Mouse (Mus musculus) kidney, adult 2 months (tissue): ENCODE measurements around the gene Zbtb17. TPM values are rescaled to one million over a fixed set of nuclear protein-coding genes. Genes with fewer than 3 reads are reported as not detected.

Experiments
- DNase-seq: peaks from one replicate; pipeline ENCODE4 v3.0.0; 2021
- H3K27ac ChIP-seq: fragments of 200-500 bp; 2 replicates; pipeline ENCODE4 v1.5.1; 2012; ENCODE audit warnings: low read depth, low read length, control low read depth, inconsistent platforms; ENCODE audit not compliant: insufficient read depth
- H3K27me3 ChIP-seq: fragments of 200-500 bp; replicated peaks from 2 replicates; pipeline ENCODE4 v1.6.1; 2012; ENCODE audit warnings: mild to moderate bottlenecking, moderate library complexity, low read length, inconsistent platforms; ENCODE audit not compliant: control insufficient read depth, insufficient read depth
- H3K36me3 ChIP-seq: fragments of 200-500 bp; 2 replicates; pipeline ENCODE4 v1.6.1; 2012; ENCODE audit warnings: mild to moderate bottlenecking, moderate library complexity, low read length, inconsistent platforms; ENCODE audit not compliant: control insufficient read depth, insufficient read depth
- H3K4me1 ChIP-seq: fragments of 200-500 bp; 2 replicates; pipeline ENCODE4 v1.6.1; 2011; ENCODE audit warnings: low read length; ENCODE audit not compliant: control insufficient read depth, insufficient read depth
- H3K4me3 ChIP-seq: fragments of 200-500 bp; 2 replicates; pipeline ENCODE4 v1.5.1; 2011; ENCODE audit warnings: mild to moderate bottlenecking, low read depth, low read length, control low read depth; ENCODE audit not compliant: insufficient read depth
- CTCF ChIP-seq: fragments of 200-500 bp; conservative IDR thresholded peaks from 2 replicates; pipeline ENCODE4 v1.5.1; 2011; ENCODE audit warnings: low read depth, mild to moderate bottlenecking, control low read depth, low read length, moderate library complexity, mixed read lengths; ENCODE audit not compliant: insufficient read depth, insufficient read length
- POLR2A ChIP-seq: fragments of 200-500 bp; IDR thresholded peaks from one replicate; pipeline ENCODE4 v1.6.1; 2011; ENCODE audit warnings: low read depth, low read length, control low read depth
- WGBS: fragments of 180-500 bp; shearing (Covaris S2); methylation state at CpG from one replicate; pipeline ENCODE4 v1.1.7; 2018; 5-methylcytosine and 5-hydroxymethylcytosine counted together
- polyA plus RNA-seq: library from polyadenylated mRNA; depleted of rRNA; stranded (reverse); fragments of >200 nt; gene quantifications from 2 replicates; pipeline ENCODE4 v1.2.3, GENCODE M21; 2012

Gene Zbtb17
- polyA plus RNA-seq, 1 experiment = 23.4 TPM

DNA sequence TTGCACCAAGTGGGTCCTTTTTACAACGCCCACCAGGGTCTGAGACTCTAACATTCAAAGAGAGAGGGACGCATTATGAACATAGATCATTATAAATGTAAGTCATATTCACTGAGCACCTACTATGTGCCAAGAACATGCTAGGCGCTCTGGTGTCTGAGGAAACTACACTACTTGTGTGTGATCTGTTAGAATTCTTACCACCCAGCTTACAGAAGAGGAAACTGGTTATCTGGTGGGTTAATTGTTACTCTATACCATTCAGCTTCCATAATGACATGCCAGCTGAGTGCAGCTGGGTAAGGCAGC is 39.2 kb upstream of the Zbtb17 start:
- Histone ChIP-seq H3K4me3 (no peak overlapping the region), H3K36me3 (no peaks in the 10 kb centered on the region), H3K27me3 (no peaks in the 10 kb centered on the region), H3K27ac (no peak overlapping the region), H3K4me1 (peaks cover 10% of the 10 kb centered on the region; the same call in 1 of the 2 replicates)
- WGBS = 79% methylated on average over 3 of the region's 3 CpGs
- TF ChIP-seq POLR2A (no peak), CTCF (no peak)
- no peak for DNase-seq

DNA sequence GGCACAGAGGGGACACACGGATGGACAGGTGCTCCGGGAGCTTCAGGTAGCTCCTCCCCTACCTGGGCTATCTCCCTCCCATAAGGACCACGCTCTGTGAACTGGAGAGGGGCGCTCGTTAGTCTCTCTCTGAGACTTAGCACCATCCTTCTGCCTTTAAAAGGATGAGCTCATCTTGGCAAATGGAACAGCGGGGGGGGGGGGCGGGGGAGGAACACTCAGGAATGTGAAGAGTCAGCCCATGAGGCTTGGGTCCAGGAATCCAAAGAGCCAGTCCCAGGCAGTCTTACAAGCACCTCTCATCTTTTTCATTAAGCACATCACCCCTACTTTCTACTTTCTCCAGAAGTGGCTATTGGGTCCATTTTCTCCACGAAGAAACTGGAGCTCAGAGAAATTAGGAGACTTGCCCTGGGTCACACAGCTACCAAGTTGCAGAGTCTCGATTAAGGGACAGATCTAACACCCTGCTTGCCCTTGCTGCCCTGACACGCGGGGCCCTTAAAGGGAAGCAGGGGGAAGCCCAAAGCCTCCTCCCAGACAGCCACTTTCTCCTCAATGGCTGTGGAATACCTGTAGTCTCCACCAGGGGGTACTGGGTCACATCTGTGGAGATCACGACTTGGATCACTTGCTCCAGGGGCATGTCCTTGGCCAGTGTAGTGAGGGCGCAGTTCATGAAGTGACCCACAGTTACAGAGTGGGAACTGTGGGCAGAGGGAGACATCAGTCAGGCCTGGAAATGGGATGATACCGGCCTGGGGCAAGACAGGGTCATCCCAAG is 37.7 kb upstream of the Zbtb17 start:
- H3K27me3 ChIP-seq = no peaks in the 10 kb centered on the region
- peak overlapping the region; percentile 45 for H3K27ac ChIP-seq
- H3K36me3 ChIP-seq = no peaks in the 10 kb centered on the region
- no peak overlapping the region for H3K4me3 ChIP-seq
- H3K4me1 ChIP-seq = peaks cover 10% of the 10 kb centered on the region; the same call in 1 of the 2 replicates
- peak; percentile 66 for DNase-seq
- no peak for TF ChIP-seq POLR2A
- TF ChIP-seq CTCF = peak; percentile 61
- 29% methylated on average over 14 of the region's 14 CpGs for WGBS

DNA sequence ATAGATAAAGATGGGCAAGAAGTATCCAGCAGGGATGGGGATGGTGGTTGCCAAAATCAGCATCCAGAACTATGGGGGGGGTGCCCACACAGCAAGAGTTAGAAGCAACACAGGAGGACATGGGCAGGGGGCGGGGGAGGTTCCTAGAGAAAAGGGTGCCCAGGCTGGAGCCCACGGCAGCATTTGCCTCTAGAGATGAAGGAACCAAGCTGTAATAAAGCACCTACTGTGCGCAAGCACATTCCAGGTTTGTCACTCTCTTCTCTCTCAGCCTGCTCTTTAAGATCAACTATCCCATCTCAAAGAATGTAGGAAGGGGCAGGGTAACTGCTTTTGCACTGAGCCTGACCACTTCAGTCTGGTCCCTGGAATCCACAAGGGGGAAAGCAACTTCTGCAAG is 35.9 kb upstream of the Zbtb17 start:
- no peak overlapping the region for H3K27ac ChIP-seq
- peaks cover 10% of the 10 kb centered on the region; the same call in 1 of the 2 replicates for H3K4me1 ChIP-seq
- no peak overlapping the region for H3K4me3 ChIP-seq
- DNase-seq = no peak
- TF ChIP-seq CTCF (no peak), POLR2A (no peak)
- no peaks in the 10 kb centered on the region for H3K36me3 ChIP-seq
- 91% methylated on average over 3 of the region's 3 CpGs for WGBS
- no peaks in the 10 kb centered on the region for H3K27me3 ChIP-seq

DNA sequence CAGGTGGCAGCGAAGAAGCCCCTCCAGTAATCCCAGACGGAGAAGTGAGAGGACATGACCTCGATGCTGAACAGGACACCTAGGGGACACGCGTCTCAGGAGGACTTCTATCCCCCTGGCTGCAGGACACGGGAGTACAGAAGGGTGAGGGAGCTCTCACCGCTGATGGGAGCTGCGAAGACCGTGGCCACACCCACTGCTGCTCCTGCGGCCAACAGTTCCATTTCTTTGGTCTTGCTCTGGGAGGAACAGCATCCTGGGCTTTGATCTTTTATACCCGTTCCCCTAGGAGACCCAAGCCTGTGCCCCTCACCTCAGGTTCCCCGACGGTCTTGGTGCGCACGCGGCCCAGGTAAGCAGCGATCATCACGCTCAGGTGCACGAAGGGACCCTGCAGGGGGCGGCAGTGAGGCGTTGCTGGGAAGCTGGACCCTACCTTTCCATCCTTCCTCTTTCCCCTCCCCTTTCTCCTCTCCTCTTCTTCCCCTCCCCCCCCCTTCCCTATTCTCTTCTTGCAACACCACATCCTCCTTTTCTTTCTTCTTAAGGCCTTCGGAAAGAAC is 32.9 kb upstream of the Zbtb17 start:
- 24% methylated on average over 22 of the region's 22 CpGs for WGBS
- TF ChIP-seq CTCF (peak; percentile 46), POLR2A (no peak)
- Histone ChIP-seq H3K27ac (no peak overlapping the region), H3K4me3 (no peak overlapping the region), H3K4me1 (peaks cover 6% of the 10 kb centered on the region; the same call in 1 of the 2 replicates), H3K27me3 (no peaks in the 10 kb centered on the region), H3K36me3 (no peaks in the 10 kb centered on the region)
- no peak for DNase-seq

DNA sequence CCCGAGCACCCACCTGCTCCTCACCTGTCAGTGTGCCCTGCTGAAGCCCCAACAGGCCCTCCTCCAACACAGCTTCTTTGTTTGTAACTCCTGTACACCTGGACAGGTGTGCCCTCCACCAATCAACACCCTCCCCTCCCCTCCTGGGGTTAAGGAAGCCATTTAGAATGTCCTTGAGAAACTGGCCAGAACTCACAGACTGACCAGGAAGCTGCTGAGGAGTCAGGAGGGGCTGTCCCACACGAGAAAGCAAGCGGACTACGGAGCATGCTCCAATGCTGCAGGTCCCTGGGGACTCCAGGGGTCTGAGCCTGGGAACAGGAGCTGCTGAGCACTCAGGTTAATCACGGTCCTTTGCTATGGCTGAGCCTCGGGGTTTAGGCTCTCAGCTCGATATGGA is 28.5 kb upstream of the Zbtb17 start, which contains the start of gene Clcnkb:
Gene Clcnkb, minus strand, starts transcription at position 91 of the 400 bp plus-strand sequence.
- no peaks in the 10 kb centered on the region for H3K36me3 ChIP-seq
- H3K27ac ChIP-seq = peak within 1 kb of the TSS; percentile 72
- TF ChIP-seq POLR2A (no peak), CTCF (no peak)
- H3K4me3 ChIP-seq = peak within 1 kb of the TSS; percentile 48
- 41% methylated on average over 7 of the region's 7 CpGs for WGBS
- peaks cover 1% of the 10 kb centered on the region for H3K4me1 ChIP-seq
- no peaks in the 10 kb centered on the region for H3K27me3 ChIP-seq
- peak; percentile 78 for DNase-seq

DNA sequence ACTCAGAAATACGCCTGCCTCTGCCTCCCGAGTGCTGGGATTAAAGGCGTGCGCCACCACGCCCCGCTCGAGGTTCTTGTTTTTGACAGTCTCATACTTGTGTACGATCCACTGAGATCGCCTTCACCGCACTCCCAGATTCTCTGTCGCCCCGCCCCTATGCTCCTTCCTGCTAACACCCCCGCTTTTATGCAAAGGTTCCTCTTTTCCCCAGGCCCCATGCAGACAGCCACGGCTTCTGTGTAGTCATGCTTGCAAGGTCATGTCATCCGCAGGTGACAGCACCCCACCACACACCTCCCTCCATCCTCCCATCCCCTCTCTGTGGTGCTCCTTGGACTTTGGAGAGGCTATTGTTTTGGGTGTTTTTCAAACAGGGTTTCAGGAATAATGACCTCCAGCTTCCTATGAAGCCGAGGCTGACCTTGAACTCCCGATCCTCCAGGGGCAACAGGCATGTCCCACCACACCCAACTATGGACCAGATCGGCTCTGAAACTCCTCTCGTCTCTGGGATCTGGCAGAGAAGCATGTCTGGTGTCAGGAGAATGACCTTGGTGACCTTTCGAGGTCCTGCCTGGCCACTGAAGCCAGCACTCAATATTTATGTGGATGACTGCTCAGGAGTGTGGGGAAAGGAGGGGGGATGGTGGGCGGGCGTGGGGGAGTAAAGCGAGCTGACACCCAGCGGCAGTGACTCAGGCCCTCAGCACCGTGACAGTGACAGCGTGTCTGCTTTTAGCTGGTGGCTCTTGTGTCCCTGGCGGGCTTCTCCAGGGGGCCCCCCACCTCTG is 24.9 kb upstream of the Zbtb17 start:
- no peak overlapping the region for H3K4me3 ChIP-seq
- no peak for TF ChIP-seq CTCF
- no peak for TF ChIP-seq POLR2A
- H3K27ac ChIP-seq = peak overlapping the region; percentile 49
- 54% methylated on average over 27 of the region's 27 CpGs for WGBS
- H3K4me1 ChIP-seq = peaks cover 5% of the 10 kb centered on the region
- H3K27me3 ChIP-seq = no peaks in the 10 kb centered on the region
- no peaks in the 10 kb centered on the region for H3K36me3 ChIP-seq
- no peak for DNase-seq
